Mouse (Mus musculus): ENCODE results near the gene Pdgfb. TPM values are rescaled to one million over a fixed set of nuclear protein-coding genes. Genes with fewer than 3 reads are reported as not detected.

Pdgfb gene
- total and polyA plus RNA-seq, 3 experiments, result not detected

DNA sequence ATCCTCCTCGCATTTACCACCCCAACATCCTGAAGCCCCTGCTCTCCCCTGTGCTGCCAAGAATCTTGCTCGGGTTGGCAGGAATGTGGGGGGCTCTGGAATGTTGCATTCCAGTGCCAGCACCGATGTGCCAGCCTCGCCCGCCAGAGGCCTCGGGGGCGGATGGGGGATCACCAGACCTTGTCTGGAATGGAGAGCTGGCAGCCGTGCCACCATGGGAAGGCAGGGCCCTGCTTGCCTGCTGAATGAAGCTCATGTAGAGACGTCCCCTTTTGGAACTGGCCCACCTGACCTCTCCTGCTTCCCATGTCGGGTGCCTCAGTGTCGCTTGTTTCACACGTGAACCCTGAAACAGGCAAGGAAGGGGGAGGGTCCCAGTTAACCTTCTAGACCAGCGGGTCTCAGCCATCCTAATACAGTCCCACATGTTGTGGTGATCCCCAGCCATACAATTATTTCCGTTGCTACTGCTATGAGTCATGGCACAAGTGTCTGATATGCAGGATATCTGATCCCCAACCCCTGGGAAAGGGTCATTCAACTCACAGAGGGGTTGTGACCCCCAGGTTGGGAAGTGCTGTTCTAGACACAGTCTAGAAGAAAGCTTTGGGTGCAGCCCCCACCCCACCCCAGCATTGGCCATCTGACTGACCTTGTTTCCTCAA lies 12.0 kb upstream of the Pdgfb start:
- peaks cover 19% of the 10 kb centered on the region for H3K27me3 ChIP-seq (replicated peaks)
- dilution Hi-C loops (cut with MboI; ENCODE audit: extremely low pct_ligation_motif_present, extremely low pct_unique_long_range_greater_than_20kb, low sequenced_read_pairs) (no loop called here), in situ Hi-C loops (cut with MboI; ENCODE audit: low pct_ligation_motif_present, low pct_unique_long_range_greater_than_20kb, low sequenced_read_pairs) (no loop called here)
- TF ChIP-seq POLR2AphosphoS2 (IDR thresholded peaks at IDR 0.05; ENCODE audit: low read depth, low read length) (no peak), CTCF (conservative IDR thresholded peaks at IDR 0.05 in 1 of 2, IDR thresholded peaks at IDR 0.05 in 1 of 2; ENCODE audit: low read depth in 2 of 2, low read length in 2 of 2) (no peak), RCOR1 (conservative IDR thresholded peaks at IDR 0.05; ENCODE audit: low read depth, low read length) (no peak), ETS1 (conservative IDR thresholded peaks at IDR 0.05; ENCODE audit: low read depth, low read length) (no peak), ZKSCAN1 (IDR thresholded peaks at IDR 0.05; ENCODE audit: borderline replicate concordance, low read depth, low read length) (no peak), EP300 (IDR thresholded peaks at IDR 0.05; ENCODE audit: low read length) (no peak), UBTF (IDR thresholded peaks at IDR 0.05; ENCODE audit: low read depth, low read length) (no peak), GABPA (IDR thresholded peaks at IDR 0.05; ENCODE audit: insufficient replicate concordance, low read depth, low read length) (no peak), ZC3H11A (IDR thresholded peaks at IDR 0.05; ENCODE audit: low read depth, low read length) (no peak), MXI1 (IDR thresholded peaks at IDR 0.05; ENCODE audit: low read depth, low read length) (no peak)
- H3K9ac ChIP-seq (ENCODE audit: insufficient read depth, low read depth), result no peak overlapping the region
- DNase-seq (ENCODE audit: extremely low read depth), result no peak
- H3K79me2 ChIP-seq (replicated peaks; ENCODE audit: control insufficient read depth, extremely low read depth, insufficient read depth, poor library complexity, severe bottlenecking), result no peaks in the 10 kb centered on the region
- peaks cover 32 to 50% of the 10 kb centered on the region in 2 experiments for H3K4me1 ChIP-seq (ENCODE audit: control insufficient read depth in 1 of 2, insufficient read depth in 2 of 2)
- H3K36me3 ChIP-seq (replicated peaks in 1 of 2; ENCODE audit: control insufficient read depth in 1 of 2, insufficient read depth in 1 of 2, low read length in 1 of 2), result no peaks in the 10 kb centered on the region
- H3K9me3 ChIP-seq (replicated peaks; ENCODE audit: low read length), result peaks cover 9% of the 10 kb centered on the region
- H3K27ac ChIP-seq (ENCODE audit: insufficient read depth, low read depth), result no peak overlapping the region
- H3K4me3 ChIP-seq (replicated peaks in 1 of 3; ENCODE audit: low read depth in 2 of 3, low read length in 2 of 3, poor library complexity in 1 of 3), result no peak overlapping the region
- H3K4me2 ChIP-seq (ENCODE audit: insufficient read depth, low read depth, poor library complexity, severe bottlenecking), result no peak overlapping the region

DNA sequence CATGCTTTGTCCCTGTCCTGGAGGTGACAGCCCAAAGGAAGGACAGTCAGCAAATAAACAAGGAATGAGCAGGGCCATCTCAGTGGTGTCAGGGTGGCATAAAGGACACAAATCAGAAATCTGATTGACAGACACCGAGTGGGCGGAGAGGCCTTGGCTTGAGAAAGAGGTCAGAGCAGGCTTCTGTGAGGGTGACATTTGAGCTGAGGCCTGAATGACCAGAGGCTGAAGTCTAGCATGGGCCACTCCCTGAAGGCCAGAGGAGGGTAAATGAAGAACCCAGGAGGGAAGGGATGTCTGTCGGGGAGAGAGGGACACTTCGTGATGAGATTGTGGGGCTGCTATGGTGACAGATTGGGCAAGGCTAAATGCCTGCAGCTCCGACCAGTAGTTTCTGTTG lies 11.3 kb upstream of the Pdgfb start:
- no peak overlapping the region for H3K27ac ChIP-seq (ENCODE audit: insufficient read depth, low read depth)
- TF ChIP-seq IRF4 (IDR thresholded peaks at IDR 0.05; ENCODE audit: low read depth, low read length) (no peak), NELFE (IDR thresholded peaks at IDR 0.05; ENCODE audit: low read depth, low read length) (no peak), RAD21 (IDR thresholded peaks at IDR 0.05; ENCODE audit: low read depth, low read length) (no peak), PAX5 (IDR thresholded peaks at IDR 0.05; ENCODE audit: low read length) (no peak), MYC (IDR thresholded peaks at IDR 0.05; ENCODE audit: low read depth, low read length) (no peak), MXI1 (IDR thresholded peaks at IDR 0.05; ENCODE audit: low read depth, low read length) (no peak), ZC3H11A (IDR thresholded peaks at IDR 0.05; ENCODE audit: low read depth, low read length) (no peak), SMC3 (IDR thresholded peaks at IDR 0.05; ENCODE audit: low read depth, low read length) (no peak), GABPA (IDR thresholded peaks at IDR 0.05; ENCODE audit: insufficient replicate concordance, low read depth, low read length) (no peak), MAX (IDR thresholded peaks at IDR 0.05; ENCODE audit: low read length) (no peak), CTCF (conservative IDR thresholded peaks at IDR 0.05 in 1 of 2, IDR thresholded peaks at IDR 0.05 in 1 of 2; ENCODE audit: low read depth in 2 of 2, low read length in 2 of 2) (no peak), SIN3A (IDR thresholded peaks at IDR 0.05; ENCODE audit: low read length) (no peak), MEF2A (IDR thresholded peaks at IDR 0.05; ENCODE audit: borderline replicate concordance, low read depth, low read length) (no peak), CHD2 (IDR thresholded peaks at IDR 0.05; ENCODE audit: low read length) (no peak), ETS1 (conservative IDR thresholded peaks at IDR 0.05; ENCODE audit: low read depth, low read length) (no peak), CHD1 (IDR thresholded peaks at IDR 0.05; ENCODE audit: low read depth, low read length) (no peak), POLR2AphosphoS2 (IDR thresholded peaks at IDR 0.05; ENCODE audit: low read depth, low read length) (no peak), E2F4 (IDR thresholded peaks at IDR 0.05; ENCODE audit: insufficient replicate concordance, low read depth, low read length) (no peak)
- H3K4me2 ChIP-seq (ENCODE audit: insufficient read depth, low read depth, poor library complexity, severe bottlenecking), result peak overlapping the region; percentile 21; the same call in 1 of the 2 replicates
- dilution Hi-C loops (cut with MboI; ENCODE audit: extremely low pct_ligation_motif_present, extremely low pct_unique_long_range_greater_than_20kb, low sequenced_read_pairs), result no loop called here
- no peak overlapping the region for H3K9ac ChIP-seq (ENCODE audit: insufficient read depth, low read depth)
- H3K79me2 ChIP-seq (replicated peaks; ENCODE audit: control insufficient read depth, extremely low read depth, insufficient read depth, poor library complexity, severe bottlenecking), result no peaks in the 10 kb centered on the region
- peaks cover 4% of the 10 kb centered on the region for H3K9me3 ChIP-seq (replicated peaks; ENCODE audit: low read length)
- peaks cover 32 to 50% of the 10 kb centered on the region in 2 experiments for H3K4me1 ChIP-seq (ENCODE audit: control insufficient read depth in 1 of 2, insufficient read depth in 2 of 2)
- H3K36me3 ChIP-seq (replicated peaks in 1 of 2; ENCODE audit: control insufficient read depth in 1 of 2, insufficient read depth in 1 of 2, low read length in 1 of 2), result no peaks in the 10 kb centered on the region
- peaks cover 24% of the 10 kb centered on the region for H3K27me3 ChIP-seq (replicated peaks)
- H3K4me3 ChIP-seq (replicated peaks in 1 of 3; ENCODE audit: low read depth in 2 of 3, low read length in 2 of 3, poor library complexity in 1 of 3), result no peak overlapping the region
- in situ Hi-C loops (cut with MboI; ENCODE audit: low pct_ligation_motif_present, low pct_unique_long_range_greater_than_20kb, low sequenced_read_pairs), result no loop called here
- DNase-seq (ENCODE audit: extremely low read depth), result no peak
